Mouse (Mus musculus): ENCODE measurements around the gene Anks1b. TPM values are rescaled to one million over a fixed set of nuclear protein-coding genes. Genes with fewer than 3 reads are reported as not detected.

The Anks1b gene
- polyA plus RNA-seq, 1 experiment from 2014 or later = 0.84 TPM

GRCm38 (mm10) chr10:90599149-90599548 lies 725.8 kb downstream of the Anks1b start:
- Histone ChIP-seq H3K27ac (ENCODE audit: low read depth, low read length) (no peak overlapping the region), H3K36me3 (ENCODE audit: control insufficient read depth, insufficient read depth, low read length) (no peaks in the 10 kb centered on the region), H3K9me3 (replicated peaks; ENCODE audit: control insufficient read depth, low read length) (no peaks in the 10 kb centered on the region), H3K27me3 (ENCODE audit: control insufficient read depth, insufficient read depth, low read length) (no peaks in the 10 kb centered on the region), H3K4me3 (ENCODE audit: low read depth, low read length) (no peak overlapping the region), H3K4me1 (ENCODE audit: control insufficient read depth, insufficient read depth, low read length) (no peaks in the 10 kb centered on the region), H3K4me2 (no peak overlapping the region), H3K9ac (ENCODE audit: low read depth, low read length) (no peak overlapping the region)
- no peak for ATAC-seq (replicated peaks; ENCODE audit: insufficient number of reproducible peaks, low FRiP score, low TSS enrichment)

GRCm38 (mm10) chr10:90599726-90600531 lies 726.6 kb downstream of the Anks1b start:
- no peaks in the 10 kb centered on the region for H3K27me3 ChIP-seq (ENCODE audit: control insufficient read depth, insufficient read depth, low read length)
- no peak overlapping the region for H3K4me2 ChIP-seq
- no peak overlapping the region for H3K9ac ChIP-seq (ENCODE audit: low read depth, low read length)
- no peak overlapping the region for H3K27ac ChIP-seq (ENCODE audit: low read depth, low read length)
- H3K4me3 ChIP-seq (ENCODE audit: low read depth, low read length) = no peak overlapping the region
- H3K36me3 ChIP-seq (ENCODE audit: control insufficient read depth, insufficient read depth, low read length) = no peaks in the 10 kb centered on the region
- no peaks in the 10 kb centered on the region for H3K4me1 ChIP-seq (ENCODE audit: control insufficient read depth, insufficient read depth, low read length)
- no peaks in the 10 kb centered on the region for H3K9me3 ChIP-seq (replicated peaks; ENCODE audit: control insufficient read depth, low read length)
- ATAC-seq (replicated peaks; ENCODE audit: insufficient number of reproducible peaks, low FRiP score, low TSS enrichment) = no peak
- WGBS (ENCODE audit: insufficient replicate concordance) = 85% methylated on average over 14 of the region's 14 CpGs

- WGBS (ENCODE audit: insufficient replicate concordance) = 76% methylated on average over 3 of the region's 3 CpGs
Measured at GRCm38 (mm10) chr10:90607586-90607985, 734.3 kb downstream of the Anks1b start.

GRCm38 (mm10) chr10:90609437-90609836 lies 736.1 kb downstream of the Anks1b start:
- H3K4me2 ChIP-seq = no peak overlapping the region
- no peak overlapping the region for H3K9ac ChIP-seq (ENCODE audit: low read depth, low read length)
- no peaks in the 10 kb centered on the region for H3K4me1 ChIP-seq (ENCODE audit: control insufficient read depth, insufficient read depth, low read length)
- H3K9me3 ChIP-seq (replicated peaks; ENCODE audit: control insufficient read depth, low read length) = no peaks in the 10 kb centered on the region
- H3K27ac ChIP-seq (ENCODE audit: low read depth, low read length) = no peak overlapping the region
- H3K27me3 ChIP-seq (ENCODE audit: control insufficient read depth, insufficient read depth, low read length) = no peaks in the 10 kb centered on the region
- H3K4me3 ChIP-seq (ENCODE audit: low read depth, low read length) = no peak overlapping the region
- no peak for ATAC-seq (replicated peaks; ENCODE audit: insufficient number of reproducible peaks, low FRiP score, low TSS enrichment)
- H3K36me3 ChIP-seq (ENCODE audit: control insufficient read depth, insufficient read depth, low read length) = no peaks in the 10 kb centered on the region
- 82% methylated on average over 7 of the region's 7 CpGs for WGBS (ENCODE audit: insufficient replicate concordance)

More at GRCm38 (mm10) chr10:90607586-90607985, 734.3 kb downstream of the Anks1b start:
- Histone ChIP-seq H3K4me3 (ENCODE audit: low read depth, low read length) (no peak overlapping the region), H3K36me3 (ENCODE audit: control insufficient read depth, insufficient read depth, low read length) (no peaks in the 10 kb centered on the region), H3K27me3 (ENCODE audit: control insufficient read depth, insufficient read depth, low read length) (no peaks in the 10 kb centered on the region), H3K9me3 (replicated peaks; ENCODE audit: control insufficient read depth, low read length) (no peaks in the 10 kb centered on the region), H3K9ac (ENCODE audit: low read depth, low read length) (no peak overlapping the region), H3K4me2 (no peak overlapping the region), H3K4me1 (ENCODE audit: control insufficient read depth, insufficient read depth, low read length) (no peaks in the 10 kb centered on the region), H3K27ac (ENCODE audit: low read depth, low read length) (no peak overlapping the region)
- no peak for ATAC-seq (replicated peaks; ENCODE audit: insufficient number of reproducible peaks, low FRiP score, low TSS enrichment)

- 86% methylated on average over 3 of the region's 3 CpGs for WGBS (ENCODE audit: insufficient replicate concordance)
- no peak for ATAC-seq (replicated peaks; ENCODE audit: insufficient number of reproducible peaks, low FRiP score, low TSS enrichment)
Measured at GRCm38 (mm10) chr10:90613051-90613450, 739.7 kb downstream of the Anks1b start.

GRCm38 (mm10) chr10:90615196-90615595 lies 741.9 kb downstream of the Anks1b start:
- Histone ChIP-seq H3K27me3 (ENCODE audit: control insufficient read depth, insufficient read depth, low read length) (no peaks in the 10 kb centered on the region), H3K9ac (ENCODE audit: low read depth, low read length) (no peak overlapping the region), H3K27ac (ENCODE audit: low read depth, low read length) (no peak overlapping the region), H3K4me3 (ENCODE audit: low read depth, low read length) (no peak overlapping the region), H3K4me1 (ENCODE audit: control insufficient read depth, insufficient read depth, low read length) (no peaks in the 10 kb centered on the region), H3K9me3 (replicated peaks; ENCODE audit: control insufficient read depth, low read length) (no peaks in the 10 kb centered on the region), H3K4me2 (no peak overlapping the region), H3K36me3 (ENCODE audit: control insufficient read depth, insufficient read depth, low read length) (no peaks in the 10 kb centered on the region)
- 66% methylated on average over 2 of the region's 2 CpGs for WGBS (ENCODE audit: insufficient replicate concordance)
- no peak for ATAC-seq (replicated peaks; ENCODE audit: insufficient number of reproducible peaks, low FRiP score, low TSS enrichment)

More at GRCm38 (mm10) chr10:90613051-90613450, 739.7 kb downstream of the Anks1b start:
- Histone ChIP-seq H3K4me2 (no peak overlapping the region), H3K9me3 (replicated peaks; ENCODE audit: control insufficient read depth, low read length) (no peaks in the 10 kb centered on the region), H3K4me3 (ENCODE audit: low read depth, low read length) (no peak overlapping the region), H3K27ac (ENCODE audit: low read depth, low read length) (no peak overlapping the region), H3K9ac (ENCODE audit: low read depth, low read length) (no peak overlapping the region), H3K27me3 (ENCODE audit: control insufficient read depth, insufficient read depth, low read length) (no peaks in the 10 kb centered on the region), H3K4me1 (ENCODE audit: control insufficient read depth, insufficient read depth, low read length) (no peaks in the 10 kb centered on the region), H3K36me3 (ENCODE audit: control insufficient read depth, insufficient read depth, low read length) (no peaks in the 10 kb centered on the region)

GRCm38 (mm10) chr10:90616622-90617021 lies 743.3 kb downstream of the Anks1b start:
- Histone ChIP-seq H3K4me1 (ENCODE audit: control insufficient read depth, insufficient read depth, low read length) (no peaks in the 10 kb centered on the region), H3K4me2 (no peak overlapping the region), H3K9ac (ENCODE audit: low read depth, low read length) (no peak overlapping the region), H3K27me3 (ENCODE audit: control insufficient read depth, insufficient read depth, low read length) (no peaks in the 10 kb centered on the region), H3K4me3 (ENCODE audit: low read depth, low read length) (no peak overlapping the region), H3K27ac (ENCODE audit: low read depth, low read length) (no peak overlapping the region), H3K36me3 (ENCODE audit: control insufficient read depth, insufficient read depth, low read length) (no peaks in the 10 kb centered on the region), H3K9me3 (replicated peaks; ENCODE audit: control insufficient read depth, low read length) (no peaks in the 10 kb centered on the region)
- ATAC-seq (replicated peaks; ENCODE audit: insufficient number of reproducible peaks, low FRiP score, low TSS enrichment) = no peak
- 86% methylated on average over 2 of the region's 2 CpGs for WGBS (ENCODE audit: insufficient replicate concordance)

- Histone ChIP-seq H3K9me3 (replicated peaks; ENCODE audit: control insufficient read depth, low read length) (no peaks in the 10 kb centered on the region), H3K4me2 (no peak overlapping the region), H3K27me3 (ENCODE audit: control insufficient read depth, insufficient read depth, low read length) (no peaks in the 10 kb centered on the region), H3K36me3 (ENCODE audit: control insufficient read depth, insufficient read depth, low read length) (no peaks in the 10 kb centered on the region), H3K9ac (ENCODE audit: low read depth, low read length) (no peak overlapping the region), H3K4me1 (ENCODE audit: control insufficient read depth, insufficient read depth, low read length) (no peaks in the 10 kb centered on the region), H3K4me3 (ENCODE audit: low read depth, low read length) (no peak overlapping the region), H3K27ac (ENCODE audit: low read depth, low read length) (no peak overlapping the region)
- ATAC-seq (replicated peaks; ENCODE audit: insufficient number of reproducible peaks, low FRiP score, low TSS enrichment) = no peak
- 75% methylated on average over 7 of the region's 7 CpGs for WGBS (ENCODE audit: insufficient replicate concordance)
Measured at GRCm38 (mm10) chr10:90617664-90618296, 744.5 kb downstream of the Anks1b start.
